Mouse (Mus musculus): ENCODE measurements around the gene Myo3b. TPM values are rescaled to one million over a fixed set of nuclear protein-coding genes. Genes with fewer than 3 reads are reported as not detected.

The Myo3b gene
- total and polyA plus RNA-seq, 3 experiments = 0.08 TPM; not detected in 2

- DNase-seq = no peak
- WGBS = 63% methylated on average over 5 of the region's 5 CpGs
- intact Hi-C loops (cut with DNase I) = no loop called here
- H3K27me3 ChIP-seq (ENCODE audit: control insufficient read depth, insufficient read depth, low read length) = no peaks in the 10 kb centered on the region
- TF ChIP-seq CTCF (IDR thresholded peaks at IDR 0.05) (no peak), EP300 (IDR thresholded peaks at IDR 0.05; ENCODE audit: insufficient read depth, low read depth, low read length) (no peak), POLR2A (IDR thresholded peaks at IDR 0.05; ENCODE audit: insufficient read depth, low read depth, low read length) (no peak)
- no peak overlapping the region for H3K27ac ChIP-seq
- H3K9ac ChIP-seq (ENCODE audit: low read depth, low read length) = no peak overlapping the region
- H3K36me3 ChIP-seq (ENCODE audit: control insufficient read depth, insufficient read depth, low read length) = no peaks in the 10 kb centered on the region
- no peaks in the 10 kb centered on the region for H3K79me2 ChIP-seq (replicated peaks; ENCODE audit: control insufficient read depth, insufficient read depth, low read length)
- no peak overlapping the region for H3K4me3 ChIP-seq
- H3K4me1 ChIP-seq (ENCODE audit: control insufficient read depth, insufficient read depth, low read length) = no peaks in the 10 kb centered on the region
Measured at GRCm38 (mm10) chr2:70094446-70094845, 55.5 kb downstream of the Myo3b start.

GRCm38 (mm10) chr2:70097229-70098095, 58.5 kb downstream of the Myo3b start:
- Histone ChIP-seq H3K79me2 (replicated peaks; ENCODE audit: control insufficient read depth, insufficient read depth, low read length) (no peaks in the 10 kb centered on the region), H3K4me1 (ENCODE audit: control insufficient read depth, insufficient read depth, low read length) (no peaks in the 10 kb centered on the region), H3K27me3 (ENCODE audit: control insufficient read depth, insufficient read depth, low read length) (no peaks in the 10 kb centered on the region), H3K27ac (no peak overlapping the region), H3K4me3 (no peak overlapping the region), H3K36me3 (ENCODE audit: control insufficient read depth, insufficient read depth, low read length) (no peaks in the 10 kb centered on the region), H3K9ac (ENCODE audit: low read depth, low read length) (no peak overlapping the region)
- no peak for DNase-seq
- no peak for TF ChIP-seq POLR2A (IDR thresholded peaks at IDR 0.05; ENCODE audit: insufficient read depth, low read depth, low read length)
- no peak for TF ChIP-seq EP300 (IDR thresholded peaks at IDR 0.05; ENCODE audit: insufficient read depth, low read depth, low read length)
- TF ChIP-seq CTCF (IDR thresholded peaks at IDR 0.05) = no peak
- WGBS = 65% methylated on average over 15 of the region's 15 CpGs
- intact Hi-C loops (cut with DNase I) = no loop called here

- no peak overlapping the region for H3K4me3 ChIP-seq
- intact Hi-C loops (cut with DNase I) = no loop called here
- no peaks in the 10 kb centered on the region for H3K4me1 ChIP-seq (ENCODE audit: control insufficient read depth, insufficient read depth, low read length)
- no peak overlapping the region for H3K27ac ChIP-seq
- 81% methylated on average over 4 of the region's 4 CpGs for WGBS
- no peaks in the 10 kb centered on the region for H3K79me2 ChIP-seq (replicated peaks; ENCODE audit: control insufficient read depth, insufficient read depth, low read length)
- no peaks in the 10 kb centered on the region for H3K36me3 ChIP-seq (ENCODE audit: control insufficient read depth, insufficient read depth, low read length)
- H3K27me3 ChIP-seq (ENCODE audit: control insufficient read depth, insufficient read depth, low read length) = no peaks in the 10 kb centered on the region
- no peak overlapping the region for H3K9ac ChIP-seq (ENCODE audit: low read depth, low read length)
- DNase-seq = no peak
- TF ChIP-seq EP300 (IDR thresholded peaks at IDR 0.05; ENCODE audit: insufficient read depth, low read depth, low read length) = no peak
- TF ChIP-seq CTCF (IDR thresholded peaks at IDR 0.05) = no peak
- no peak for TF ChIP-seq POLR2A (IDR thresholded peaks at IDR 0.05; ENCODE audit: insufficient read depth, low read depth, low read length)
Measured at GRCm38 (mm10) chr2:70099459-70099858, 60.5 kb downstream of the Myo3b start.

- 66% methylated on average over 14 of the region's 14 CpGs for WGBS
Measured at GRCm38 (mm10) chr2:70105286-70106030, 66.5 kb downstream of the Myo3b start.

GRCm38 (mm10) chr2:70109010-70109409, 70.1 kb downstream of the Myo3b start:
- Histone ChIP-seq H3K9ac (ENCODE audit: low read depth, low read length) (no peak overlapping the region), H3K27ac (no peak overlapping the region), H3K4me1 (ENCODE audit: control insufficient read depth, insufficient read depth, low read length) (no peaks in the 10 kb centered on the region), H3K79me2 (replicated peaks; ENCODE audit: control insufficient read depth, insufficient read depth, low read length) (no peaks in the 10 kb centered on the region), H3K36me3 (ENCODE audit: control insufficient read depth, insufficient read depth, low read length) (no peaks in the 10 kb centered on the region), H3K27me3 (ENCODE audit: control insufficient read depth, insufficient read depth, low read length) (peaks cover 2% of the 10 kb centered on the region; the same call in 1 of the 2 replicates), H3K4me3 (no peak overlapping the region)
- DNase-seq = no peak
- WGBS = 49% methylated on average over 7 of the region's 7 CpGs
- intact Hi-C loops (cut with DNase I) = no loop called here
- TF ChIP-seq CTCF (IDR thresholded peaks at IDR 0.05) (no peak), EP300 (IDR thresholded peaks at IDR 0.05; ENCODE audit: insufficient read depth, low read depth, low read length) (no peak), POLR2A (IDR thresholded peaks at IDR 0.05; ENCODE audit: insufficient read depth, low read depth, low read length) (no peak)

More at GRCm38 (mm10) chr2:70105286-70106030, 66.5 kb downstream of the Myo3b start:
- H3K79me2 ChIP-seq (replicated peaks; ENCODE audit: control insufficient read depth, insufficient read depth, low read length) = no peaks in the 10 kb centered on the region
- no peaks in the 10 kb centered on the region for H3K4me1 ChIP-seq (ENCODE audit: control insufficient read depth, insufficient read depth, low read length)
- H3K27me3 ChIP-seq (ENCODE audit: control insufficient read depth, insufficient read depth, low read length) = no peaks in the 10 kb centered on the region
- no peak overlapping the region for H3K27ac ChIP-seq
- no peak overlapping the region for H3K9ac ChIP-seq (ENCODE audit: low read depth, low read length)
- TF ChIP-seq CTCF (IDR thresholded peaks at IDR 0.05) = no peak
- TF ChIP-seq EP300 (IDR thresholded peaks at IDR 0.05; ENCODE audit: insufficient read depth, low read depth, low read length) = no peak
- TF ChIP-seq POLR2A (IDR thresholded peaks at IDR 0.05; ENCODE audit: insufficient read depth, low read depth, low read length) = no peak
- no peak for DNase-seq
- H3K4me3 ChIP-seq = no peak overlapping the region
- intact Hi-C loops (cut with DNase I) = no loop called here
- no peaks in the 10 kb centered on the region for H3K36me3 ChIP-seq (ENCODE audit: control insufficient read depth, insufficient read depth, low read length)

Measured in heart, adult 2 months (tissue).